Comparison of ENCODE assay signal across 11 mouse cellular contexts in genomic region chr9:102841832-102842231, GRCm38 (mm10). TPM values are rescaled to one million over a fixed set of nuclear protein-coding genes. Genes with fewer than 3 reads are reported as not detected.
A peak's percentile ranks its signal among the peaks of the same experiment; 100 is the strongest.
DNase-seq lines count a peak whose midpoint lies in the region; ATAC-seq lines count a peak whose summit lies in the region.
"Had no signal": no experiment of that assay in that cellular context is flagged by ENCODE, and none has a peak within 500 bp of the region (broad histone marks: within the 10 kb centered on the region; RNA-seq: fewer than 3 reads in every experiment).

No protein-coding gene starts in this region.

- H3K27ac ChIP-seq in intestine, embryonic 16.5 days (ENCODE audit: low read length), result no peak overlapping the region; the same call in 1 of the 2 replicates

- no peaks in the 10 kb centered on the region for H3K27me3 ChIP-seq in intestine, embryonic 16.5 days (replicated peaks; ENCODE audit: control insufficient read depth, insufficient read depth, low read length)
- H3K27me3 ChIP-seq: embryonic facial prominence, embryonic 12.5 days had no signal

- no peaks in the 10 kb centered on the region for H3K9me3 ChIP-seq in intestine, embryonic 16.5 days (ENCODE audit: control insufficient read depth, low read length)
- H3K9me3 ChIP-seq: embryonic facial prominence, embryonic 12.5 days had no signal

- H3K36me3 ChIP-seq in intestine, embryonic 16.5 days (ENCODE audit: control insufficient read depth, insufficient read depth, low read length), result no peaks in the 10 kb centered on the region
- H3K36me3 ChIP-seq: embryonic facial prominence, embryonic 12.5 days had no signal

- peaks cover 77% of the 10 kb centered on the region for H3K4me1 ChIP-seq in intestine, embryonic 16.5 days (ENCODE audit: control insufficient read depth, insufficient read depth, low read length)

- ATAC-seq in intestine, embryonic 16.5 days, result 0 out of 2 replicates have a peak, but pooled peaks have one; percentile 34

- no peak overlapping the region for H3K9ac ChIP-seq in intestine, embryonic 16.5 days (ENCODE audit: low read depth, low read length)
- H3K9ac ChIP-seq: embryonic facial prominence, embryonic 12.5 days had no signal

- peak; percentile 31 for DNase-seq in gastrocnemius, postnatal 14 days
- no peak for DNase-seq in gastrocnemius, postnatal 4 days (ENCODE audit: low spot score in 2 of 2)
- peak; percentile 69 for DNase-seq in kidney, postnatal 10 days
- DNase-seq in kidney, adult 18-20 months, result no peak
- DNase-seq in skeletal muscle tissue, adult 2 months (ENCODE audit: low read depth, low spot score), result peak; percentile 45
- DNase-seq in urinary bladder, postnatal 4 days (ENCODE audit: low spot score in 2 of 2), result no peak
- no peak for DNase-seq in urinary bladder, adult 18-20 months (ENCODE audit: low spot score in 2 of 2)
- DNase-seq: thymus, adult 18-20 months had no signal

- 50% methylated on average over 1 of the region's 1 CpGs for WGBS in intestine, embryonic 16.5 days

- H3K4me2 ChIP-seq in intestine, embryonic 16.5 days (ENCODE audit: low read depth, low read length), result no peak overlapping the region

- no peak overlapping the region for H3K4me3 ChIP-seq in intestine, embryonic 16.5 days (ENCODE audit: low read length)
- H3K4me3 ChIP-seq: embryonic facial prominence, embryonic 12.5 days had no signal

- intact Hi-C loops in gastrocnemius, postnatal 14 days (cut with DNase I; ENCODE audit: low total_unique reads), result no loop called here

RNA-seq across cellular contexts. Expression of gene Ryk, which starts 7.1 kb away (rescaled TPM):
- 10 to 100 TPM; 43.8 to 46.8 TPM for total RNA-seq in gastrocnemius, postnatal 14 days (2021)
- 10 to 100 TPM; 60.0 to 60.5 TPM for total RNA-seq in gastrocnemius, postnatal 4 days (2021)
- polyA plus RNA-seq in intestine, embryonic 16.5 days (2015; fragmentation: Nextera tagmentation; extraction: Ambion mirVana), result 13.5 and 14.4 TPM in 2 replicates
- total RNA-seq: monocyte, adult 5-6 weeks had no signal

Comparison
In these comparisons a context has a peak if more than half of its experiments do, and no peak if none do; other contexts are left out.
1. DNase-seq: peak in gastrocnemius, postnatal 14 days (single experiment), kidney, postnatal 10 days (single experiment) and skeletal muscle tissue, adult 2 months (single experiment); none in gastrocnemius, postnatal 4 days (0 of 2), kidney, adult 18-20 months (single experiment), urinary bladder, postnatal 4 days (0 of 2) and urinary bladder, adult 18-20 months (0 of 2).